Mouse (Mus musculus) megakaryocyte, embryonic 14.5 days (primary cell): ENCODE results near the gene Agxt.

Experiments
- FLI1 ChIP-seq: IDR thresholded peaks from 2 replicates; pipeline ENCODE4 v1.6.1; 2012; ENCODE audit warnings: low read length, inconsistent platforms, mixed read lengths
- GATA1 ChIP-seq: IDR thresholded peaks from 3 replicates; pipeline ENCODE4 v1.6.1; 2012; ENCODE audit warnings: mixed read lengths, low read length, inconsistent platforms, borderline replicate concordance

- no peak for TF ChIP-seq GATA1
- no peak for TF ChIP-seq FLI1
Measured at GRCm38 (mm10) chr1:93124066-93124465, 11.0 kb upstream of the Agxt start.
